Mouse (Mus musculus) intestine, embryonic 14.5 days (tissue): ENCODE data around the gene Cry2. TPM values are rescaled to one million over a fixed set of nuclear protein-coding genes. Genes with fewer than 3 reads are reported as not detected.
A peak's percentile ranks its signal among the peaks of the same experiment; 100 is the strongest.

ENCODE experiments used
- ATAC-seq: fragments of 200-750 bp; cut with Nextera tagmentation; replicated peaks from 2 replicates; pipeline ENCODE4 v1.8.0; 2017; ENCODE audit warnings: low read depth, moderate number of reproducible peaks, moderate TSS enrichment, moderate library complexity; ENCODE audit not compliant: low FRiP score, low TSS enrichment
- DNase-seq: peaks from one replicate; pipeline ENCODE4 v3.0.0-alpha.2; 2018; ENCODE audit warnings: low spot score
- H3K27ac ChIP-seq: fragments of 300-500 bp; sonication (generic); 2 replicates; pipeline ENCODE4 v1.5.1; 2014; ENCODE audit warnings: low read depth, mild to moderate bottlenecking, control low read depth
- H3K27me3 ChIP-seq: fragments of 300-500 bp; sonication (generic); replicated peaks from 2 replicates; pipeline ENCODE4 v1.6.1; 2014; ENCODE audit warnings: low read length, control low read depth; ENCODE audit not compliant: control insufficient read depth, insufficient read depth
- H3K36me3 ChIP-seq: fragments of 300-500 bp; sonication (generic); 2 replicates; pipeline ENCODE4 v1.6.1; 2014; ENCODE audit warnings: low read length, control low read depth; ENCODE audit not compliant: control insufficient read depth, insufficient read depth
- H3K4me1 ChIP-seq: fragments of 300-500 bp; sonication (generic); replicated peaks from 2 replicates; pipeline ENCODE4 v1.6.1; 2014; ENCODE audit warnings: low read length, control low read depth, mixed read lengths; ENCODE audit not compliant: control insufficient read depth, insufficient read depth
- H3K4me2 ChIP-seq: fragments of 300-500 bp; sonication (generic); 2 replicates; pipeline ENCODE4 v1.6.1; 2014; ENCODE audit warnings: low read length
- H3K4me3 ChIP-seq: fragments of 300-500 bp; sonication (generic); 2 replicates; pipeline ENCODE4 v1.5.1; 2014; ENCODE audit warnings: low read depth, low read length, control low read depth, mixed read lengths
- H3K9ac ChIP-seq: fragments of 300-500 bp; sonication (generic); 2 replicates; pipeline ENCODE4 v1.6.1; 2014; ENCODE audit warnings: mild to moderate bottlenecking, low read length
- H3K9me3 ChIP-seq: fragments of 300-500 bp; sonication (generic); 2 replicates; pipeline ENCODE4 v1.6.1; 2016; ENCODE audit warnings: low read length, control low read depth; ENCODE audit not compliant: control insufficient read depth
- WGBS: fragments of 180-500 bp; shearing (Covaris S2); extraction: QIAGEN DNeasy Blood & Tissue Kit; methylation state at CpG from one replicate; pipeline ENCODE4 v1.1.7; 2014; 5-methylcytosine and 5-hydroxymethylcytosine counted together
- polyA plus RNA-seq: library from polyadenylated mRNA; unstranded; fragments of >200 nt; fragmentation: Nextera tagmentation; extraction: Ambion mirVana; gene quantifications from 2 replicates; pipeline ENCODE4 v1.2.1, GENCODE M21; 2014

The Cry2 gene
- polyA plus RNA-seq, 1 experiment from 2014 or later: 16.7 TPM

DNA sequence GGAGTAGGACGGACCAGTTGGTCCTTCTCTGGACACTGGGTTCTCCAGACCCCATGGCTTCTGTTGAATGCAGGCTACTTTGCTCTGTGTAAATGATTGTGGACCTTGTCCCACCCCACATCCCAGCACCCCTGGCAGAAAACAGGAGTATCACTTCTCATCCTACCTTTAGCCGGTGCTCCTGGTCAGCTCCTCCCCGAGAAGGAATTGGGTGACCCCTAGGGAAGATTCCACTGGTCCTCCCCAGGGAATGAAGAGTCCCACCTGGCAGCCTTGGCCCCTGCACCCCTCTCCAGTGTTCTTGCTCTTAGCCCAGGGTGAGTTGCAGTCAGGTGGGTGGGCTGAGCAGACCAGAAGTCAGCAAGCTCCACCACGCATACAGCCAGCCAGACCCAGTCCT is 69.8 kb downstream of the Cry2 start:
- Histone ChIP-seq H3K27me3 (0 out of 2 replicates have a peak, but pooled peaks cover under 1% of the 10 kb centered on the region), H3K27ac (no peak overlapping the region), H3K4me3 (no peak overlapping the region), H3K36me3 (peaks cover 41% of the 10 kb centered on the region), H3K4me2 (no peak overlapping the region), H3K9me3 (no peaks in the 10 kb centered on the region), H3K4me1 (no peaks in the 10 kb centered on the region; the same call in 1 of the 2 replicates), H3K9ac (no peak overlapping the region)
- ATAC-seq (no peak), DNase-seq (no peak)
- WGBS: 89% methylated on average over 4 of the region's 4 CpGs

DNA sequence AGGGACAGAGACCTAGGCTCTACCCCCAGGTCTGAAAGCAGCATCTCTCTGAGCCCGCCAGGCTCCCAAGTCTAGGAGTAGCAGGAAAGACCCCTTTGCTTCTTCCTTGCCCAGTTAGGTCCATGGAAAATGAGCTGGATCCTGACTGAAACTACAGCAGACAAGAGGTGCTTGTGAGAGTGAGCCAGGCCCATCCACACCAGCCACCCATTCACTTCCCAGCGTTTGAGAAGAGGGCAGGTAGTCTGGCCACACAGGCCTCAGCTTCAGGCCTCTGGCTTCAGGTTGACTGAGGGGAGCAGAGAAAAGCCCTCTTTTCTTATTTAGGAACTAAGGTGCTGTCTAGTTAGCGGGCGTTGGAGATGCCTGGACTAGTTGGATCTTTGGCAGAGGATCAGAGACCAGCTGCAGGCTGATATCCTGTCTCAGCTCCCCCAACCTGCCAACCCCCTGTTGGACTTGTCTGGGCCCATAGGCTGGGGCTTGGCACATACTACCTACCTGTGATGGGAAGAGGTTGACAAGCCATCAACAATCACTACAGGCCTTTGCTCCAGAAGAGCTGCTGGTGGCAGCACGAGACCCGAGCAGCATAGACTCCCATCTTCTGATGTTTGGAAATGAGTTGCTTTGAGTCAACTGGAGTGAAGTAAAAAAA is 71.1 kb downstream of the Cry2 start:
- Histone ChIP-seq H3K36me3 (peaks cover 55% of the 10 kb centered on the region), H3K4me1 (no peaks in the 10 kb centered on the region; the same call in 1 of the 2 replicates), H3K4me2 (no peak overlapping the region), H3K27me3 (no peaks in the 10 kb centered on the region), H3K27ac (no peak overlapping the region), H3K9ac (no peak overlapping the region), H3K9me3 (no peaks in the 10 kb centered on the region), H3K4me3 (no peak overlapping the region)
- ATAC-seq (no peak), DNase-seq (no peak)
- 95% methylated on average over 6 of the region's 6 CpGs for WGBS

DNA sequence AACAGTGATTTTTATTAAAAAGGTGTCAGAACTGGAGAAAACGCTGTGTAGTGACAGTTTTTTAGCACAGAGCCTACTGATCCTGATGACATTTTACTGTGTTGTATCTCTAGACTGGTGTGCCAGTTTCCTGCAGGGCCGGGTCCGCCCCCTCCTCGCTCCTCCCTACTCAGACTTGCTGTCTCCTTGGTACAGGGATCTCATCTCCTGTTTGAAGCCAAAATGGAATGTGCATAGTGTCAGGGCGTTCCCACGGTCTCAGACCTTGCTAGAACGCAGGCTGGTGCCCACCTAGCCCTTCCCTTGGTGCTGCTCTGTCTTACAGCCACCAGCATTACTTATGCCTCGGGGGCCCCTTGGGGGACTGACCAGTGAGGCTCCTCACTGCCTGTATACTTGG is 72.0 kb downstream of the Cry2 start:
- H3K27me3 ChIP-seq: no peaks in the 10 kb centered on the region
- H3K9ac ChIP-seq: no peak overlapping the region
- no peak for ATAC-seq
- DNase-seq: no peak
- H3K36me3 ChIP-seq: peaks cover 63% of the 10 kb centered on the region
- 81% methylated on average over 8 of the region's 8 CpGs for WGBS
- no peak overlapping the region for H3K4me3 ChIP-seq
- no peaks in the 10 kb centered on the region for H3K4me1 ChIP-seq
- no peaks in the 10 kb centered on the region for H3K9me3 ChIP-seq
- H3K4me2 ChIP-seq: no peak overlapping the region
- H3K27ac ChIP-seq: no peak overlapping the region

DNA sequence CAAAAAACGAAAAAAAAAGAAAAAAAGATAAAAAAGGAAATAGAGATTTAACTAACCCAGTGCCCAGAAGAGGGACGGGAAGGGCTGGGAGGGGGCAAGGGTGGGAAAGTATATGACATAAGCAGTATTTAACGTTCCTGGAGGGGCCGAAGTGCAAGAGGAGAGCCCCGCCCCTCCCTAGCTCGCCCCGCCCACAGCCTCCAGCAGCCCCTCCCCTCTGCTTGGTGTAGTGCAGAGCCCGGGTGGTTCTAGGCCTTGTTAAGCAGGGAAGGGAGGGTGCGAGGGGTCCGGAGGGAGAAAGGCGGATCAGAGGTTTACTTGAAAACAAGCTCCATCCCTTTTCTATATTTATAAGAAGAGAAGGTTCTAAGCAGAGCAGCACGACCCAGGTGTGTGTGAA is 73.0 kb downstream of the Cry2 start:
- Histone ChIP-seq H3K27ac (no peak overlapping the region), H3K9ac (no peak overlapping the region), H3K36me3 (peaks cover 70% of the 10 kb centered on the region), H3K4me2 (no peak overlapping the region), H3K4me1 (no peaks in the 10 kb centered on the region), H3K4me3 (no peak overlapping the region), H3K9me3 (no peaks in the 10 kb centered on the region), H3K27me3 (no peaks in the 10 kb centered on the region)
- DNase-seq: no peak
- 23% methylated on average over 12 of the region's 12 CpGs for WGBS
- peak; percentile 66; the same call in 1 of the 2 replicates for ATAC-seq

DNA sequence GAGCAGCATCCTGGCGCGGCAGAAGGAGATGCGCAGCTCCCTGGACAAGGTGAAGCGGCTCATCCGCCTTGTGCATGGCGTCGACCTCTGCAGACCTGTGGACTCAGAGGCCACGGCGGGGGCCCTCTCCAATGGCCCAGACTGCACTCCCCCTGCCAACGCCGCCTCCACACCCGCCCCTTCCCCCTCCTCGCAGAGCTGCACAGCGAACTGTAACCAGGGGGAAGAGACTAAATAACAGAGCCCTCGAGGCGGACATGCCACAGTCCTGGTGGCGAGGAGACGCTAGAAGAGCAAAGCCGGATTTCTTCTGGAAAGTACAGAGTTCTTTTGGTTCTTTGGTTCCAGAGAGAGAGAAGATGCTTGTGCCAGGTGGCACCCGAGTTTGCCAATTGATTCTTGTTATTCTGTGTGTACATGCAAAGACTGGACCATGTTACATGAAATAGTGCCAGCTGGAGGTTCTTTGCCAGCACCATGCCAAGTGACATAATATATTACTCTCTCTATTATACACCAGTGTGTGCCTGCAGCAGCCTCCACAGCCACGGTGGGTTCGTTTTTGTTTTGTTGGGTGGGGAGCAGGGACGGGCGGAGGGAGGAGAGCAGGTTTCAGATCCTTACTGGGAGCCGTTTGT is 73.5 kb downstream of the Cry2 start:
- DNase-seq (no peak), ATAC-seq (no peak)
- H3K36me3 ChIP-seq: peaks cover 75% of the 10 kb centered on the region
- H3K9ac ChIP-seq: no peak overlapping the region
- H3K27ac ChIP-seq: no peak overlapping the region
- H3K9me3 ChIP-seq: no peaks in the 10 kb centered on the region
- H3K27me3 ChIP-seq: no peaks in the 10 kb centered on the region
- no peak overlapping the region for H3K4me3 ChIP-seq
- H3K4me1 ChIP-seq: no peaks in the 10 kb centered on the region
- WGBS: 73% methylated on average over 24 of the region's 25 CpGs
- no peak overlapping the region for H3K4me2 ChIP-seq

DNA sequence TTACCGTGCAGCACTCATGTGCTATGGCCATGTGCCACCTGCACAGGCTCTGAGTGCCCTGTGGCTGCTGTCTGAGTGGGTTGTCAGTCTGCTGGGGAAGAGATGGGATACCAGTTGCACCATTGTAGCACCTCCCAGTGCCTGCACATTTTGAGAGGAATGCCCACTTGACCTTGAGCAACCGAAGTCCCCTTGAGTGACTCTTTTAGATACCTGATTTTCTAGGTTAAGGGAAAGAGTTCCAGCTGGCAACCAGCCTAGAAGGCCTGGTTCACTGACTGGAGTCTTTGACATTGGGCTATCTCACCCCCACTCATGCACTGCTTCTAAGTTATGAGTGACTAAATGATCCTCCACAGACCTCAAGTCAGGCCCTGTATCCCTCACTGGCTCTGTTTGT is 74.5 kb downstream of the Cry2 start:
- Histone ChIP-seq H3K9me3 (no peaks in the 10 kb centered on the region), H3K36me3 (peaks cover 82% of the 10 kb centered on the region), H3K4me2 (no peak overlapping the region), H3K9ac (no peak overlapping the region), H3K27ac (no peak overlapping the region), H3K4me1 (no peaks in the 10 kb centered on the region), H3K4me3 (no peak overlapping the region), H3K27me3 (no peaks in the 10 kb centered on the region)
- 91% methylated on average over 2 of the region's 2 CpGs for WGBS
- DNase-seq (no peak), ATAC-seq (no peak)

DNA sequence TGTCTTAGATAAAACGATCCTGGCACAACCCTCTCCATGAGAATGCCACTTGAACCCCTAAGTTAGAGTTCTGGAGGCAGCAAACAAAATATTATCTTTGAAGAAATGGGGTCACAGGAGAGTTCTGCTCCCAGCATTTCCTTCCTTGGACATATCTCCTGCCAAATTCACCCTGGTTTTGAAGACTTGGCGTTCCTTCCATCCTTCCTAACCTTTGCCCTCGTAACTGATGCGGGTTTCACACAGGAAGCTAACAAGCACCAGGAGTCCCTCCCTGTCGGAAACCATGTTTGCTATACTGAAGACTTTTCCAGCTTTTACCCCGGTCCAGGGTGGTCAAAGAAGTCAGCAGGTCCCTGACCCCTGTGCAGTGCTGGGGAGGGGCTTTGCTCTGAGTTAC is 79.6 kb downstream of the Cry2 start:
- ATAC-seq: no peak
- no peak for DNase-seq
- Histone ChIP-seq H3K27me3 (no peaks in the 10 kb centered on the region), H3K4me1 (no peaks in the 10 kb centered on the region), H3K9me3 (no peaks in the 10 kb centered on the region), H3K4me3 (no peak overlapping the region), H3K27ac (no peak overlapping the region), H3K9ac (no peak overlapping the region), H3K4me2 (no peak overlapping the region), H3K36me3 (peaks cover 77% of the 10 kb centered on the region)
- WGBS: 43% methylated on average over 6 of the region's 6 CpGs
